ENCODE assay signal across 9 mouse cellular contexts in genomic region chr11:19007068-19007467, GRCm38 (mm10). TPM values are rescaled to one million over a fixed set of nuclear protein-coding genes. Genes with fewer than 3 reads are reported as not detected.
DNase-seq lines count a peak whose midpoint lies in the region; ATAC-seq and TF ChIP-seq lines count a peak whose summit lies in the region.
"Had no signal": no experiment of that assay in that cellular context is flagged by ENCODE, and none has a peak within 500 bp of the region (broad histone marks: within the 10 kb centered on the region; RNA-seq: fewer than 3 reads in every experiment).

No protein-coding gene starts in this region.

- no peak for DNase-seq in heart, adult 9 months (ENCODE audit: low spot score in 2 of 2)
- no peak for DNase-seq in limb, embryonic 14.5 days (ENCODE audit: low spot score)
- DNase-seq in layer of hippocampus, adult 9-11 months: no peak
- no peak for DNase-seq in kidney, postnatal 4 days
- DNase-seq: thymus, adult 18-20 months had no signal

- H3K36me3 ChIP-seq in heart, embryonic 14.5 days (ENCODE audit: control insufficient read depth, insufficient read depth, low read length): peaks cover 48% of the 10 kb centered on the region
- no peaks in the 10 kb centered on the region for H3K36me3 ChIP-seq in E14TG2a.4 (ENCODE audit: insufficient read depth, low read length)
- H3K36me3 ChIP-seq in limb, embryonic 14.5 days (ENCODE audit: control insufficient read depth, insufficient read depth, low read length): no peaks in the 10 kb centered on the region

- H3K4me2 ChIP-seq in heart, embryonic 14.5 days (ENCODE audit: low read length): peak overlapping the region; percentile 96
- 0 out of 2 replicates have a peak overlapping the region, but pooled peaks have one; percentile 28 for H3K4me2 ChIP-seq in limb, embryonic 14.5 days (replicated peaks; ENCODE audit: low read depth, low read length, severe bottlenecking)

- ATAC-seq in heart, embryonic 14.5 days (ENCODE audit: insufficient number of reproducible peaks, insufficient read depth, low FRiP score, low read depth): no peak
- ATAC-seq in limb, embryonic 14.5 days (ENCODE audit: low FRiP score, low read depth): no peak
- ATAC-seq in activated CD4-positive, CD25-positive, alpha-beta regulatory T cell, adult 4 months: no peak

- no peaks in the 10 kb centered on the region for H3K27me3 ChIP-seq in heart, embryonic 14.5 days (ENCODE audit: control insufficient read depth, insufficient read depth, low read length)
- peaks cover 57% of the 10 kb centered on the region for H3K27me3 ChIP-seq in E14TG2a.4 (ENCODE audit: insufficient read depth, low read length)
- H3K27me3 ChIP-seq in limb, embryonic 14.5 days (ENCODE audit: control insufficient read depth, insufficient read depth, low read length): peaks cover 62% of the 10 kb centered on the region

- H3K27ac ChIP-seq in heart, embryonic 14.5 days (replicated peaks in 1 of 2; ENCODE audit: control insufficient read depth in 1 of 2, insufficient read depth in 1 of 2, low read depth in 2 of 2, low read length in 2 of 2): peak overlapping the region; percentile 76 to 90; a peak in 2 of 4 replicates
- H3K27ac ChIP-seq in embryonic fibroblast, embryonic 13.5 days (ENCODE audit: insufficient read depth, low read length): peak overlapping the region; percentile 53; the same call in 1 of the 2 replicates
- H3K27ac ChIP-seq in limb, embryonic 14.5 days (replicated peaks; ENCODE audit: low read depth, low read length): no peak overlapping the region

- H3K4me1 ChIP-seq in heart, embryonic 14.5 days (ENCODE audit: control insufficient read depth in 2 of 2, insufficient read depth in 2 of 2, low read length in 2 of 2): peaks cover 29 to 51% of the 10 kb centered on the region in 2 experiments
- H3K4me1 ChIP-seq in E14TG2a.4 (replicated peaks; ENCODE audit: low read depth, low read length): peaks cover 24% of the 10 kb centered on the region
- no peaks in the 10 kb centered on the region; the same call in 1 of the 2 replicates for H3K4me1 ChIP-seq in embryonic fibroblast, embryonic 13.5 days (ENCODE audit: control insufficient read depth, insufficient read depth, low read length)
- H3K4me1 ChIP-seq in limb, embryonic 14.5 days (ENCODE audit: control insufficient read depth, insufficient read depth, low read length): 0 out of 2 replicates have a peak, but pooled peaks cover 4% of the 10 kb centered on the region

- WGBS in heart, embryonic 14.5 days: 43% methylated on average over 5 of the region's 5 CpGs
- 48% methylated on average over 5 of the region's 5 CpGs for WGBS in limb, embryonic 14.5 days

- TF ChIP-seq POLR2A in embryonic fibroblast, embryonic 13.5 days (IDR thresholded peaks at IDR 0.05; ENCODE audit: low read depth, low read length): no peak
- no peak for TF ChIP-seq POLR2A in limb, embryonic 14.5 days (IDR thresholded peaks at IDR 0.05; ENCODE audit: borderline replicate concordance, extremely low read depth, insufficient read depth, insufficient read length)

- 0 out of 4 replicates have a peak overlapping the region, but pooled peaks of 1 of the 2 experiments have one; percentile 18 for H3K4me3 ChIP-seq in heart, embryonic 14.5 days (ENCODE audit: control insufficient read depth in 1 of 2, insufficient read depth in 1 of 2, low read depth in 1 of 2, low read length in 2 of 2)
- H3K4me3 ChIP-seq in E14TG2a.4 (replicated peaks; ENCODE audit: low read length): peak overlapping the region; percentile 64
- no peak overlapping the region for H3K4me3 ChIP-seq in embryonic fibroblast, embryonic 13.5 days (ENCODE audit: insufficient read depth, low read length)
- no peak overlapping the region for H3K4me3 ChIP-seq in limb, embryonic 14.5 days (replicated peaks; ENCODE audit: low read length)

- H3K9me3 ChIP-seq in heart, embryonic 14.5 days (ENCODE audit: control insufficient read depth, low read length): no peaks in the 10 kb centered on the region
- no peaks in the 10 kb centered on the region for H3K9me3 ChIP-seq in E14TG2a.4 (ENCODE audit: low read length)
- H3K9me3 ChIP-seq in limb, embryonic 14.5 days (ENCODE audit: control insufficient read depth, low read length): no peaks in the 10 kb centered on the region

- H3K9ac ChIP-seq in heart, embryonic 14.5 days (ENCODE audit: low read length): peak overlapping the region; percentile 99; the same call in 1 of the 2 replicates
- no peak overlapping the region for H3K9ac ChIP-seq in limb, embryonic 14.5 days (ENCODE audit: low read depth, low read length, severe bottlenecking)

- no peak for TF ChIP-seq CTCF in E14TG2a.4 (conservative IDR thresholded peaks at IDR 0.05; ENCODE audit: low read length)
- TF ChIP-seq CTCF in embryonic fibroblast, embryonic 13.5 days (IDR thresholded peaks at IDR 0.05; ENCODE audit: borderline replicate concordance, insufficient read depth, low read length): no peak

RNA-seq across cellular contexts. Expression of gene Meis1, which starts 11.7 kb away (rescaled TPM):
- polyA plus RNA-seq in heart, embryonic 14.5 days (2014; fragmentation: Nextera tagmentation; extraction: Ambion mirVana): 50.1 and 55.4 TPM in 2 replicates
- 22.1 and 34.6 TPM in 2 replicates for polyA plus RNA-seq in embryonic fibroblast, embryonic 13.5 days (2011; ENCODE audit: insufficient read length, low read depth, missing spikeins)
- polyA plus RNA-seq in limb, embryonic 14.5 days (2012; rRNA removed): 12.1 and 16.2 TPM in 2 replicates
- 13.6 and 15.9 TPM in 2 replicates for polyA plus RNA-seq in limb, embryonic 14.5 days (2014; fragmentation: Nextera tagmentation; extraction: Ambion mirVana)
- polyA plus RNA-seq in activated CD4-positive, CD25-positive, alpha-beta regulatory T cell, adult 4 months (2017; shearing (Covaris generic)): under 1 TPM in 1 of 2 experiments, not detected in 1; 0.33 TPM

Comparison
In these comparisons a context has a peak if more than half of its experiments do, and no peak if none do; other contexts are left out.
1. RNA of gene Meis1, which starts 11.7 kb away (polyA plus RNA-seq): 50.1 to 55.4 TPM in heart, embryonic 14.5 days, 22.1 to 34.6 TPM in embryonic fibroblast, embryonic 13.5 days and 12.1 to 16.2 TPM in limb, embryonic 14.5 days; 0.33 TPM in activated CD4-positive, CD25-positive, alpha-beta regulatory T cell, adult 4 months; every median in the first group is over 4 times any median in the second.